Mouse (Mus musculus): ENCODE data around the gene Acot8.

Gene Acot8

GRCm38 (mm10) chr2:164804533-164805331 is at the start of gene Acot8, which contains the start of gene Zswim3:
TSS of gene Acot8 (minus strand) at chr2:164804882.
TSS of gene Zswim3 (plus strand) at chr2:164805098.
- peak; percentile 99 for DNase-seq (ENCODE audit: low read depth, low spot score)
- H3K27me3 ChIP-seq (ENCODE audit: control insufficient read depth, insufficient read depth, low read length, poor library complexity, severe bottlenecking): no peaks in the 10 kb centered on the region
- H3K36me3 ChIP-seq (ENCODE audit: control insufficient read depth, insufficient read depth, low read length, poor library complexity, severe bottlenecking): peaks cover 7% of the 10 kb centered on the region; the same call in 1 of the 2 replicates

GRCm38 (mm10) chr2:164850061-164850460 is 45.4 kb upstream of the Acot8 start:
- no peaks in the 10 kb centered on the region for H3K36me3 ChIP-seq (ENCODE audit: control insufficient read depth, insufficient read depth, low read length, poor library complexity, severe bottlenecking)
- no peaks in the 10 kb centered on the region for H3K27me3 ChIP-seq (ENCODE audit: control insufficient read depth, insufficient read depth, low read length, poor library complexity, severe bottlenecking)
- DNase-seq (ENCODE audit: low read depth, low spot score): peak; percentile 54

GRCm38 (mm10) chr2:164845782-164846181 is 41.1 kb upstream of the Acot8 start:
- DNase-seq (ENCODE audit: low read depth, low spot score): peak; percentile 62
- Histone ChIP-seq H3K36me3 (ENCODE audit: control insufficient read depth, insufficient read depth, low read length, poor library complexity, severe bottlenecking) (no peaks in the 10 kb centered on the region; the same call in 1 of the 2 replicates), H3K27me3 (ENCODE audit: control insufficient read depth, insufficient read depth, low read length, poor library complexity, severe bottlenecking) (no peaks in the 10 kb centered on the region)

- no peak for DNase-seq (ENCODE audit: low read depth, low spot score)
- H3K27me3 ChIP-seq (ENCODE audit: control insufficient read depth, insufficient read depth, low read length, poor library complexity, severe bottlenecking): no peaks in the 10 kb centered on the region
- peaks cover 18% of the 10 kb centered on the region for H3K36me3 ChIP-seq (ENCODE audit: control insufficient read depth, insufficient read depth, low read length, poor library complexity, severe bottlenecking)
Measured at GRCm38 (mm10) chr2:164835164-164835563, 30.5 kb upstream of the Acot8 start.

GRCm38 (mm10) chr2:164834531-164834930 is 29.8 kb upstream of the Acot8 start:
- Histone ChIP-seq H3K27me3 (ENCODE audit: control insufficient read depth, insufficient read depth, low read length, poor library complexity, severe bottlenecking) (no peaks in the 10 kb centered on the region), H3K36me3 (ENCODE audit: control insufficient read depth, insufficient read depth, low read length, poor library complexity, severe bottlenecking) (peaks cover 15% of the 10 kb centered on the region)
- peak; percentile 31 for DNase-seq (ENCODE audit: low read depth, low spot score)

- peaks cover 11% of the 10 kb centered on the region for H3K36me3 ChIP-seq (ENCODE audit: control insufficient read depth, insufficient read depth, low read length, poor library complexity, severe bottlenecking)
- peak; percentile 94 for DNase-seq (ENCODE audit: low read depth, low spot score)
- H3K27me3 ChIP-seq (ENCODE audit: control insufficient read depth, insufficient read depth, low read length, poor library complexity, severe bottlenecking): no peaks in the 10 kb centered on the region
Measured at GRCm38 (mm10) chr2:164833314-164833959, 28.8 kb upstream of the Acot8 start, which contains the start of gene Neurl2. TSS of gene Neurl2 (minus strand) at chr2:164833456.

- H3K27me3 ChIP-seq (ENCODE audit: control insufficient read depth, insufficient read depth, low read length, poor library complexity, severe bottlenecking): no peaks in the 10 kb centered on the region
- DNase-seq (ENCODE audit: low read depth, low spot score): peak; percentile 88
- H3K36me3 ChIP-seq (ENCODE audit: control insufficient read depth, insufficient read depth, low read length, poor library complexity, severe bottlenecking): peaks cover 5% of the 10 kb centered on the region
Measured at GRCm38 (mm10) chr2:164832748-164833301, 28.1 kb upstream of the Acot8 start, which contains the start of gene Ctsa. TSS of gene Ctsa (plus strand) at chr2:164832873.

GRCm38 (mm10) chr2:164832032-164832747 is 27.5 kb upstream of the Acot8 start:
- peaks cover 5% of the 10 kb centered on the region for H3K36me3 ChIP-seq (ENCODE audit: control insufficient read depth, insufficient read depth, low read length, poor library complexity, severe bottlenecking)
- DNase-seq (ENCODE audit: low read depth, low spot score): no peak
- no peaks in the 10 kb centered on the region for H3K27me3 ChIP-seq (ENCODE audit: control insufficient read depth, insufficient read depth, low read length, poor library complexity, severe bottlenecking)

- peaks cover 1% of the 10 kb centered on the region; the same call in 1 of the 2 replicates for H3K36me3 ChIP-seq (ENCODE audit: control insufficient read depth, insufficient read depth, low read length, poor library complexity, severe bottlenecking)
- peak; percentile 75 for DNase-seq (ENCODE audit: low read depth, low spot score)
Measured at GRCm38 (mm10) chr2:164831029-164831428, 26.3 kb upstream of the Acot8 start.

GRCm38 (mm10) chr2:164829090-164829489 is 24.4 kb upstream of the Acot8 start:
- no peak for DNase-seq (ENCODE audit: low read depth, low spot score)
- Histone ChIP-seq H3K36me3 (ENCODE audit: control insufficient read depth, insufficient read depth, low read length, poor library complexity, severe bottlenecking) (peaks cover 3% of the 10 kb centered on the region), H3K27me3 (ENCODE audit: control insufficient read depth, insufficient read depth, low read length, poor library complexity, severe bottlenecking) (no peaks in the 10 kb centered on the region)

More at GRCm38 (mm10) chr2:164831029-164831428, 26.3 kb upstream of the Acot8 start:
- no peaks in the 10 kb centered on the region for H3K27me3 ChIP-seq (ENCODE audit: control insufficient read depth, insufficient read depth, low read length, poor library complexity, severe bottlenecking)

- peaks cover 3% of the 10 kb centered on the region for H3K36me3 ChIP-seq (ENCODE audit: control insufficient read depth, insufficient read depth, low read length, poor library complexity, severe bottlenecking)
- DNase-seq (ENCODE audit: low read depth, low spot score): no peak
- no peaks in the 10 kb centered on the region for H3K27me3 ChIP-seq (ENCODE audit: control insufficient read depth, insufficient read depth, low read length, poor library complexity, severe bottlenecking)
Measured at GRCm38 (mm10) chr2:164828437-164828836, 23.8 kb upstream of the Acot8 start, which contains the start of gene Spata25. TSS of gene Spata25 (minus strand) at chr2:164828537.

- no peak for DNase-seq (ENCODE audit: low read depth, low spot score)
- H3K36me3 ChIP-seq (ENCODE audit: control insufficient read depth, insufficient read depth, low read length, poor library complexity, severe bottlenecking): peaks cover 3% of the 10 kb centered on the region
- H3K27me3 ChIP-seq (ENCODE audit: control insufficient read depth, insufficient read depth, low read length, poor library complexity, severe bottlenecking): no peaks in the 10 kb centered on the region
Measured at GRCm38 (mm10) chr2:164827146-164827850, 22.6 kb upstream of the Acot8 start.

- DNase-seq (ENCODE audit: low read depth, low spot score): no peak
- H3K27me3 ChIP-seq (ENCODE audit: control insufficient read depth, insufficient read depth, low read length, poor library complexity, severe bottlenecking): no peaks in the 10 kb centered on the region
- H3K36me3 ChIP-seq (ENCODE audit: control insufficient read depth, insufficient read depth, low read length, poor library complexity, severe bottlenecking): peaks cover 3% of the 10 kb centered on the region
Measured at GRCm38 (mm10) chr2:164825521-164825920, 20.8 kb upstream of the Acot8 start.

GRCm38 (mm10) chr2:164823969-164824368 is 19.3 kb upstream of the Acot8 start:
- peaks cover 3% of the 10 kb centered on the region for H3K36me3 ChIP-seq (ENCODE audit: control insufficient read depth, insufficient read depth, low read length, poor library complexity, severe bottlenecking)
- no peaks in the 10 kb centered on the region for H3K27me3 ChIP-seq (ENCODE audit: control insufficient read depth, insufficient read depth, low read length, poor library complexity, severe bottlenecking)
- no peak for DNase-seq (ENCODE audit: low read depth, low spot score)
